Mouse (Mus musculus) cerebellum, adult 2 months (tissue): Measurements from ENCODE around the gene Ccrl2. TPM values are rescaled to one million over a fixed set of nuclear protein-coding genes. Genes with fewer than 3 reads are reported as not detected.

Experiments
- DNase-seq, 2 experiments: peaks; one replicate each; pipeline ENCODE4 v3.0.0; 2021
- H3K27ac ChIP-seq: fragments of 200-500 bp; 2 replicates; pipeline ENCODE4 v1.5.1; 2012; ENCODE audit warnings: low read length, control low read depth, inconsistent platforms; ENCODE audit not compliant: insufficient read depth
- H3K27me3 ChIP-seq: fragments of 200-500 bp; 2 replicates; pipeline ENCODE4 v1.6.1; 2012; ENCODE audit warnings: inconsistent platforms, mild to moderate bottlenecking, low read length, moderate library complexity; ENCODE audit not compliant: control insufficient read depth, insufficient read depth
- H3K4me1 ChIP-seq: fragments of 200-500 bp; 2 replicates; pipeline ENCODE4 v1.6.1; 2011; ENCODE audit warnings: low read length; ENCODE audit not compliant: control insufficient read depth, insufficient read depth
- H3K4me3 ChIP-seq: fragments of 200-500 bp; replicated peaks from 2 replicates; pipeline ENCODE3; 2011; ENCODE audit warnings: mild to moderate bottlenecking, low read depth, low read length, control low read depth; ENCODE audit not compliant: insufficient read depth
- CTCF ChIP-seq: fragments of 200-500 bp; IDR thresholded peaks from 2 replicates; pipeline ENCODE4 v1.5.1; 2011; ENCODE audit warnings: low read depth, mild to moderate bottlenecking, control low read depth, low read length, moderate library complexity, borderline replicate concordance; ENCODE audit not compliant: insufficient read depth
- POLR2A ChIP-seq: fragments of 200-500 bp; IDR thresholded peaks from 2 replicates; pipeline ENCODE4 v1.6.1; 2011; ENCODE audit warnings: low read length, control low read depth, borderline replicate concordance; ENCODE audit not compliant: insufficient read depth
- WGBS: fragments of 180-500 bp; shearing (Covaris S2); methylation state at CpG from one replicate; pipeline ENCODE4 v1.1.7; 2018; 5-methylcytosine and 5-hydroxymethylcytosine counted together
- polyA plus RNA-seq: library from polyadenylated mRNA; depleted of rRNA; stranded (reverse); fragments of >200 nt; gene quantifications from 2 replicates; pipeline ENCODE4 v1.2.3, GENCODE M21; 2012; rRNA removed

Ccrl2 gene
- polyA plus RNA-seq, 1 experiment = 1.1 TPM

GRCm38 (mm10) chr9:111009763-111010162 lies 47.6 kb downstream of the Ccrl2 start:
- H3K4me1 ChIP-seq = no peaks in the 10 kb centered on the region
- WGBS = 64% methylated on average over 3 of the region's 3 CpGs

GRCm38 (mm10) chr9:111006544-111006943 lies 50.8 kb downstream of the Ccrl2 start:
- no peak for TF ChIP-seq POLR2A
- no peak for TF ChIP-seq CTCF
- WGBS = 95% methylated on average over 2 of the region's 2 CpGs

More at GRCm38 (mm10) chr9:111009763-111010162, 47.6 kb downstream of the Ccrl2 start:
- H3K4me3 ChIP-seq = no peak overlapping the region
- no peak for DNase-seq
- no peaks in the 10 kb centered on the region for H3K27me3 ChIP-seq
- H3K27ac ChIP-seq = no peak overlapping the region
- TF ChIP-seq POLR2A = no peak
- no peak for TF ChIP-seq CTCF

More at GRCm38 (mm10) chr9:111006544-111006943, 50.8 kb downstream of the Ccrl2 start:
- Histone ChIP-seq H3K27ac (no peak overlapping the region), H3K27me3 (no peaks in the 10 kb centered on the region), H3K4me3 (no peak overlapping the region), H3K4me1 (no peaks in the 10 kb centered on the region)
- DNase-seq = no peak

Other genes starting within 250 kb of the Ccrl2 start
- not detected in 2 replicates for gene Prss44, start 243.5 kb downstream of the Ccrl2 start, polyA plus RNA-seq
- gene Prss43, start 230.8 kb downstream of the Ccrl2 start, polyA plus RNA-seq = 0.08 and 0.10 TPM in 2 replicates
- gene Prss45, start 222.9 kb downstream of the Ccrl2 start, polyA plus RNA-seq = 0.25 and 0.43 TPM in 2 replicates
- gene Prss46, start 213.0 kb downstream of the Ccrl2 start, polyA plus RNA-seq = not detected in 2 replicates
- gene Prss50, start 199.6 kb downstream of the Ccrl2 start, polyA plus RNA-seq = 0.71 and 0.72 TPM in 2 replicates
- 15.1 and 15.8 TPM in 2 replicates for gene Als2cl, start 177.6 kb downstream of the Ccrl2 start, polyA plus RNA-seq
- 3.7 and 4.4 TPM in 2 replicates for gene Tmie, start 177.4 kb downstream of the Ccrl2 start, polyA plus RNA-seq
- gene Fam240a, start 140.7 kb downstream of the Ccrl2 start, polyA plus RNA-seq = not detected in 2 replicates
- 7.2 and 7.5 TPM in 2 replicates for gene Tdgf1, start 111.4 kb downstream of the Ccrl2 start, polyA plus RNA-seq
- gene Lrrc2, start 106.0 kb downstream of the Ccrl2 start, polyA plus RNA-seq = 3.2 and 3.5 TPM in 2 replicates
- 0.34 and 0.63 TPM in 2 replicates for gene Rtp3, start 66.9 kb downstream of the Ccrl2 start, polyA plus RNA-seq
- gene Ltf, start 38.2 kb downstream of the Ccrl2 start, polyA plus RNA-seq = 0.49 and 1.6 TPM in 2 replicates
- gene Lrrfip2, start 60.1 kb upstream of the Ccrl2 start, polyA plus RNA-seq = 62.8 and 63.1 TPM in 2 replicates
- gene Mlh1, start 214.3 kb upstream of the Ccrl2 start, polyA plus RNA-seq = 36.6 and 41.3 TPM in 2 replicates
- 52.8 and 55.6 TPM in 2 replicates for gene Epm2aip1, start 214.4 kb upstream of the Ccrl2 start, polyA plus RNA-seq